Comparison of ENCODE assay signal across 9 mouse cellular contexts in the genomic region with DNA sequence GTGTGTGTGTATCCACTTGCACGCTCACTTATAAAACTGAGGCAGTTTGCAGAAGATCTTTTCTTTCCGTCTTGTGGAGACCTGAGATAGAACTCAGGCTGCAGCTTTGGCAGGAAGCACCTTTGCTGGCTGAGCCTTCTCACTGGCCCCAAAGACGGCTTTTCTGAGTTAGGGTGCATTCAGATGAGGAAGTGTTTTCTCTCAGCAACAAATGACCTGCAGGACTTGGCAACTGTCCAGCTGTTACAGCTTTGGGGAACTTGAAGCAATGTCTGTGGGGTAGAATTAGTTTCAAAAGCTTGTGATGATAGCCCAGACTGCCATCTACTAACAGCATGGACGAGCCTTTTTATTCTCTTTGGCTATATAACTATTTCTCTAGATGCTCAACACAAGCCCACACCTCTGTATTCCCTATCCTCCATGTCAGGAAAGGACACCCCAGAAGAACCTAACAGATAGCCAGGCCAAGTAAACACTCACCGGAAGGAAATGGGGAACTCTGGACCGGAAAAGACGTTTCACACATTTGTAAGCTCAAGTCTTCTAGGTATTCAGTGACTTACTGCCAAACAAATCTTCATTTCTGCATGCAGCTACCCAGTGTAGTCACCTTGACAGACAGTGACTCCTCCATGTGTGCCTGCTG.
DNase-seq lines count a peak whose midpoint lies in the region; ATAC-seq lines count a peak whose summit lies in the region.
"Had no signal": no experiment of that assay in that cellular context is flagged by ENCODE, and none has a peak within 500 bp of the region (broad histone marks: within the 10 kb centered on the region; RNA-seq: fewer than 3 reads in every experiment).

No protein-coding gene starts in this region.

- no peak overlapping the region for H3K9ac ChIP-seq in kidney, embryonic 16.5 days (replicated peaks; ENCODE audit: low read length)
- no peak overlapping the region for H3K9ac ChIP-seq in intestine, embryonic 16.5 days (ENCODE audit: low read depth, low read length)
- H3K9ac ChIP-seq: neural tube, embryonic 13.5 days had no signal

- peaks cover 23% of the 10 kb centered on the region for H3K4me1 ChIP-seq in kidney, embryonic 16.5 days (ENCODE audit: insufficient read depth, low read length)
- H3K4me1 ChIP-seq in intestine, embryonic 16.5 days (ENCODE audit: control insufficient read depth, insufficient read depth, low read length), result peaks cover 2% of the 10 kb centered on the region; the same call in 1 of the 2 replicates

- H3K4me3 ChIP-seq in kidney, embryonic 16.5 days (ENCODE audit: low read length), result no peak overlapping the region
- H3K4me3 ChIP-seq in intestine, embryonic 16.5 days (ENCODE audit: low read length), result no peak overlapping the region
- H3K4me3 ChIP-seq: neural tube, embryonic 13.5 days had no signal

- WGBS in kidney, embryonic 16.5 days, result 54% methylated on average over 7 of the region's 7 CpGs
- WGBS in intestine, embryonic 16.5 days, result 56% methylated on average over 7 of the region's 7 CpGs

- ATAC-seq in kidney, embryonic 16.5 days (ENCODE audit: low FRiP score, low TSS enrichment), result no peak
- no peak for ATAC-seq in intestine, embryonic 16.5 days

- peak overlapping the region; percentile 18; the same call in 1 of the 2 replicates for H3K27ac ChIP-seq in kidney, embryonic 16.5 days (ENCODE audit: low read length)
- H3K27ac ChIP-seq in intestine, embryonic 16.5 days (ENCODE audit: low read length), result no peak overlapping the region
- H3K27ac ChIP-seq: neural tube, embryonic 13.5 days had no signal

- H3K9me3 ChIP-seq in kidney, embryonic 16.5 days (ENCODE audit: low read length), result no peaks in the 10 kb centered on the region
- no peaks in the 10 kb centered on the region for H3K9me3 ChIP-seq in intestine, embryonic 16.5 days (ENCODE audit: control insufficient read depth, low read length)
- H3K9me3 ChIP-seq: neural tube, embryonic 13.5 days had no signal

- H3K4me2 ChIP-seq in kidney, embryonic 16.5 days (replicated peaks; ENCODE audit: low read depth, low read length), result no peak overlapping the region
- no peak overlapping the region for H3K4me2 ChIP-seq in intestine, embryonic 16.5 days (ENCODE audit: low read depth, low read length)
- H3K4me2 ChIP-seq: neural tube, embryonic 13.5 days had no signal

- no peaks in the 10 kb centered on the region for H3K27me3 ChIP-seq in kidney, embryonic 16.5 days (ENCODE audit: insufficient read depth, low read length)
- no peaks in the 10 kb centered on the region for H3K27me3 ChIP-seq in intestine, embryonic 16.5 days (replicated peaks; ENCODE audit: control insufficient read depth, insufficient read depth, low read length)
- H3K27me3 ChIP-seq: neural tube, embryonic 13.5 days had no signal

- DNase-seq in gastrocnemius, adult 18-20 months (ENCODE audit: low spot score), result peak; percentile 45
- DNase-seq in gastrocnemius, postnatal 10 days, result no peak
- peak; percentile 62 for DNase-seq in CD4-positive, CD25-positive, alpha-beta regulatory T cell, adult 2 months (ENCODE audit: low read depth, low spot score)
- peak; percentile 90 for DNase-seq in c-Kit-positive CD71-negative TER-119-negative erythroid progenitor cells, embryonic 14.5 days (ENCODE audit: low read depth)
- peak; percentile 87 for DNase-seq in lung, postnatal 36 days
- DNase-seq in thymus, postnatal 14 days, result peak; percentile 38

- H3K36me3 ChIP-seq in kidney, embryonic 16.5 days (ENCODE audit: insufficient read depth, low read length), result no peaks in the 10 kb centered on the region
- H3K36me3 ChIP-seq in intestine, embryonic 16.5 days (ENCODE audit: control insufficient read depth, insufficient read depth, low read length), result no peaks in the 10 kb centered on the region
- H3K36me3 ChIP-seq: neural tube, embryonic 13.5 days had no signal
